Mouse (Mus musculus) left cerebral cortex, adult 8-10 months (tissue): Measurements from ENCODE around the gene Emc7. TPM values are rescaled to one million over a fixed set of nuclear protein-coding genes. Genes with fewer than 3 reads are reported as not detected.
A peak's percentile ranks its signal among the peaks of the same experiment; 100 is the strongest.
"Not testable (repeated sequence)": the region's sequence is repeated elsewhere in the genome, so short reads cannot be mapped to it uniquely, and the experiment has no call there.

Experiments
- DNase-seq, 2 experiments: peaks; one replicate each; pipeline ENCODE4 v3.0.0; 2022; ENCODE audit warnings: low spot score in 2 of 2
- total RNA-seq, 4 experiments: library from RNA; stranded (reverse); gene quantifications; 2 replicates each; pipeline ENCODE4 v1.2.4; 2022

The Emc7 gene
- 10 to 100 TPM; 48.2 to 52.6 (median 50.1) TPM for total RNA-seq

DNA sequence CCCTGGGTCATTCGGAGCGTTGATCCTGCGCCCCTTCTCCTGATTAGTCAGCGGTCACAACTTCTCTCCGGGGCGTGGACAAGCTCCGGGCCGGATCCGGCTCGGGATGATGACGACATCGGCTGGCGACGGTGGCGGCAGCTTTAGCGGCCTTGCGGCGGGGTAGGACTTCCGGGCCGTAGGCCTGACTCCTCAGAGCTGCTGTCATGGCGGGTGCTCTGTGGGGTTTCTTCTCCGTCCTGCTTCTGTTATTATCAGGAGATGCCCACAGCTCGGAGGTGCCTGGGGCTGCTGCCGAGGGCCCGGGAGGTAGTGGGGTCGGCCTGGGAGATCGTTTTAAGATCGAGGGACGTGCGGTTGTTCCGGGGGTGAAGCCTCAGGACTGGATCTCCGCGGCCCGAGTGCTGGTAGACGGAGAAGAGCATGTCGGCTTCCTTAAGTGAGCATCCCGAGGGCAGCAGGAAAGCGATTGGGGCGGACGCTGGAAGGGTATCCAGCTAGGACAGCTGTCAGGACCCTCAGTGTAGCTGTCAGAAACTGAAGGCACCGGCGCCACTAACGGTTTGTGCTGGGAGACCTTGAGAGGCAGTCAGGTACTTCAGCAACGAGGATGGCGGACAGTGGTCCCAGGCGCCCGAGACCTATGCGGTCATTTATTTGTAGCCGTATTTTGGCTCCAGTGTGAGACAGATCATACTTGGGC, at the start of gene Emc7:
Emc7 (plus strand) TSS at position 136 of the 703 bp plus-strand sequence.
- DNase-seq: peak; percentile 91 to 96

DNA sequence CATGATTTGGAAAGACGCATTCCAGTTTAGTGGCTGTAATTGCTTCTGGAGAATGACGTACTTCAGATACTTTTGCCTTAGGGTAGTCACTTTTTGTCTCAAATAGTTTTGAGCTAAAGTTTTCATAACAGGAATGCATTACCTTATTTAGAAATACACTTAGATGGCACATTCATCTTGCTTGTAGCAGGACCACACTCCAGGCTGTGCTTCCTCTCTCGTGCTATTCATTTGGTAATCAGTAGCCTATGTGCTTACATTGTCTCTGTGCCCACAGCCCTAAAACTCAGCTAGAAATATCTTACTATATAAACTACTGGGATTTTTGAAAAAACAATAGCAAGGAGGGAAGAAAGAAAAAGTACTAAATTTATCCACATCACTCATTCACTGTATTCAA, 47.8 kb upstream of the Emc7 start:
- no peak for DNase-seq

DNA sequence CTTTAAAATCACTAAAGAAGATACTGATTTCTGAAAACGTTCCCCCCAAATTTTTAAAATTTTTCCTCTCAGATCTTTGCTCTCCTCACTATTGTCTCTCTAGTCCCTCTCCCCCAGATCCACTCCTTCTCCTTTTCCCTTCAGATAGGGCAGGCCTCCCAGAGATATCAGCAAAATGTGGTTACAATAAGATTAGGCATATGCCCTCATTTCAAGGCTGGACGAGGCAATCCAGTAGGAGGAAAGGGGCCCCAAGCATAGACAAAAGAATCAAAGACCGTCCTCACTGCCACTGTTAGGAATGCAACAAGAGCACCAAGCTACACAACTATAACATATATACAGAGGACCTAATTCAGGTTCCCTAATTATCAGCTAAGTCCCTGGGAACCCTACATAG, 29.5 kb upstream of the Emc7 start:
- no peak for DNase-seq

DNA sequence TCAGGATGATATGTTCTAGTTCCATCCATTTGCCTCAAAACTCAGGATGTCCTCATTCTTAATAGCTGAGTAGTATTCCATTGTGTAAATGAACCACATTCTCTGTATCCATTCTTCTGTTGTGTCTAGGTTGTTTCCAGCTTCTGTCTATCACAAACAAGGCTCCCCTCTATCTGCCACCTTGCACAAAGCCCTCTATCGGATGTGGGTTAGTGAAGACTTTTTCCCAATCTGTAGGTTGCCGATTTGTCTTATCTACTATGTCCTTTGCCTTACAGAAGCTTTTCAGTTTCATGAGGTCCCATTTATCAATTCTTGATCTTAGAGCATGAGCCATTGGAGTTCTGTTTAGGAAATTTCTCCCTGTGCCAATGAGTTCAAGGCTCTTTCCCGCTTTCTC, 26.3 kb upstream of the Emc7 start:
- DNase-seq: not testable (repeated sequence)

DNA sequence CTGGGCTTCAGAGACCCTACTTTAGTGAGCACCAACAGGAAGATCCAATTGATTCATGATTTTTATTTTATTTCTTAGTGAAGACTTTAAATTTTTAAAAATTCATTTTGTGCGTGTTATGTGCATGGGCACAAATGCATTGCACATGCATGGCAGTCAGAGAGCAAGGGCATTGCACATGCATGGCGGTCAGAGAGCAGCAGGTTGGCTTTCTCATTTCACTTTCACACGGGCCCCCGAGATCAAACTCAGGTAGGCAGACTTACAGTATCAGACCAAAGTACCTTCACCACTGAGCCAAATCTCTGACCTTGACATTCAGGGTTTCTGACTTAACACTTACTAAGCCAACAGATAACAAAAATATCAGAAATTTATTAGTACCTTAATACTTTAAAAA, 25.1 kb upstream of the Emc7 start:
- DNase-seq: no peak

DNA sequence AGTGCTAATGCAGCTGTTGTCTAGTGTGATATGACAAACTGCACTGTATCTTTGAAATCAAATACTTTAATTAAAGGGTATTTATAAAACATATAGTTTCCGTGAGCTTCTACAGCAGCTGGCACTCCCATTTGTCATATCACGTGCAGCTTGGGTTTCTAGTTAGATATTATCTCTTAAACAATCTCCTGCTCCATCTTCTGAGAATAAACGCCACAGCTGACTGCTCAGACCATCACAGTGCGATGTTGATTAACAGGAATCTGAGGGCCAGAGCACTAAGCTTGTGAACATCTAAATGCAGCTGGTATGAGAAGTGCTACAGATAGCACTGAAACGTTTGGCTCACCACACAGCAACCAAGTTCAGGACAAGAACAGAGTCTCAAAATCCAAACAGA, 24.4 kb upstream of the Emc7 start:
- no peak for DNase-seq

DNA sequence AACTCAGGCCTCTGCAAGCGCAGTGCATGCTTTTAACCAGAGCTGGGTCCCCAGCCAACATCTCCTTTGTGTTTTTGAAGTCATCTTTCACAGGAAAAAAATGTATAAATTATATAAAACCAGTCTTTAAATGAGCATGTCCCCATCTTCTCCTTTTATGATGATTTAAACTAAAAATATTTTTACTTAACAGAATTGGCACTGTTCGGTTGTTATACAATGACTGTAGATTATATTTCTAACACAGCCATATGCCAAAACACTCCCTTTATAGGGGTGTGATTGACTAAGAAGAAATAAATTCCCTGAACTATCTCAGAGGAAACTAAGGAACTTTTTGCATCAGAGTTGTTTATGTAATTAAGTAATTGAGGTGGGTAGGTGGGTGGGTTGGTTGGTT, 22.3 kb upstream of the Emc7 start:
- no peak for DNase-seq

DNA sequence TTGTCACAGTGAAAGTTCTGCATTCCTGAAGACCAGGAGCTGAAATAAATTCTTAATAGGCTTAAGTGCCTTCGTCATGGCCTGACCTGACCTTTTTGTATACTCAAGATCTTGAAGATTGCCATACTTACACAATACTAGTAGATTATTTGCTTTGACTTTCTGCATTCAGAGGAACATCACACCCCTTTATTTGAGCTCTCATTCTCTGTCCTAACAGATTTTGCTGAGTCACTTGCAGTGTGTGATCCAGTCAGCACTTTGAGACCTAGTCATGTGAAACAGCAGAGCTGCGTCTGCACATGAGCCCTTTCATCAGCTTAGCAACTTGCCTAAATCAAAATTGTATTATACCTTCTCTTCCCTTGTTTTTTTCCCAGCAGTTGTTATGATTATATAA, 21.4 kb upstream of the Emc7 start:
- DNase-seq: no peak

DNA sequence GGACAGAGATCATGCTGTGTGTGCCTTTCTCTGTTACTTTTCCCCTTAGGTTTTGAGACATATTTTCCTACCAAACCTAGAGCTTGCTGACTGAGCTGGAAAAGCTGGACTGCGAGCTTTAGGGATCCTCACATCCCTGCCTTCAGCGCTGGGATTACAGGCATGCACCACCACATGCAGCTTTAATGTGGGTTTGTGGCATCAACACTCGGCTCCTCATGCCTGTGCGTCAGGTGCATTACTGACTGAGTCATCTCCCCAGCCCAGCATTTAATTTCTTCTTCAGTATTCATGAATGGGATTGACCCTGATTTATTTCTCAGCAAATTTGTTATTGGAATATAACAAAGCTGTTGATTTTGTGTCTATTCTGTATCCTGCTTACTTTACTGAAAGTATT, 18.5 kb upstream of the Emc7 start:
- DNase-seq: no peak

DNA sequence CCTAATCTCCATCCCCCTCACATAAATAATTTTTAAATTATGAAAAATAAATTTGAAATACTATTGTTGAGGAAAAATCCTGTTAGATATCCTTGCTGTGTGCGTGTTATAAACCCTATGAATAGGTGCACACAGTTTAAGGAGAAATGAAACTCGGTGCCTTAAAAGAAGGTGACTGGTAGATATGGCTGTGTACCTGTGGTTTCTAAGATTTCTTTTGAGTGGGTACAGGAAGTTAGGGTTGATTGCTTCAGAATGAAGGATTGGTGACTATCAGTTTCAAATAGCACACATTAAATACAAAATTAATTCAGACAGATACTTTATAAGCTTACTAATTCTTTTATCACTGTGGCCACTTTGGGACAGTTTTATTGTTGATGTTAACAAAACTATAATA, 17.2 kb upstream of the Emc7 start:
- no peak for DNase-seq

DNA sequence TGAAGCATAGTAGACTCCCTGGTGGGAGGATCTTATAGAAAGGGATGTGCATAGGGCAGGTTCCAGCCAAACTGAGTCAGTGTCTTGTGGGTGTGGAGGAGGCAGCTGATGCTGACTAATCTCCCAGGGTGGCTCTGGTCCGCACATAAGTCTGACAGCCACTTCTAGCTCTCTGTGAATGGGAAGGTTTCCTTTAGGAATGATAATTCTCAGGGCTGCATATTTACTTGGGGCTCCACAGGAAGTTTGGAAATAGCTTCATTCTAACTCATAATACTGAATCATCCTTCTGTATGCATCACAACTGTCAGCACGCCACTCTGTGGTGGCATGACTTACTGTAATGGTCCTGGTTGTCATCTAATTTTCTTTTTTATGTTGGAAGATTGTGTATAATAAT, 11.3 kb upstream of the Emc7 start:
- peak in 1 of 2 experiments; percentile 66 for DNase-seq

DNA sequence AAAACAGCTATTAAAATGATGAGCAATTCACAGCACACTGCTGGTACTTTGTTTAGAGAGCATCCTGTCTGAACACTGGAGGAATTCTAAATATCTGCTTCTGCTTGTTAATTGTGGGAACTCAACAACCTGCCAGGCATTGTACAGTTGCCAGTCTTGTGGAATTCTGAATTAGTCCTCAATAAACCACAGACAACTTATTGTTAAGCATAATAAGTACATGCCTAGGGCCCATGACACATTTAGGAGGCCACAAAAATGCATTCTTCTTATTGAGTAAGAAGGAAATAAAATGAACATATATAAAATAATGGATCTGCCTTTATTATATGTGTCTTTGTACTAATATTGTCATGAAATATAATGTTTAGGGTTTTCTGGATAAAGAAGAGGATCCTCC, 9.3 kb upstream of the Emc7 start:
- DNase-seq: no peak

DNA sequence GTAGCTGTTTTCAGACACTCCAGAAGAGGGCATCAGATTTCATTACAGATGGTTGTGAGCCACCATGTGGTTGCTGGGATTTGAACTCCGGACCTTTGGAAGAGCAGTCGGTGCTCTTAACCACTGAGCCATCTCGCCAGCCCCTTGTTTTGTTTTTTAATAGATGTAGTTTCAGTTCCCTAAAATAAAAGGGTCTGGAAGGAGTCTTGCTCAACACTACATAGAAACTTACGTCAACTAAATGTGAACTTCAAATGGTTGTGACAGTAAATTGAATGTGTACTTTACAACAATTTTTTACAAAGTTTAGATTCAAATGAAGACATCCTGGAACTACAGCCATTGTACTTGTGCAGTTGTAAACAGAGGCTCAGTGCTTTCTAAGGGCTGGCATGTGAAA, 6.8 kb upstream of the Emc7 start:
- DNase-seq: not testable (repeated sequence)

DNA sequence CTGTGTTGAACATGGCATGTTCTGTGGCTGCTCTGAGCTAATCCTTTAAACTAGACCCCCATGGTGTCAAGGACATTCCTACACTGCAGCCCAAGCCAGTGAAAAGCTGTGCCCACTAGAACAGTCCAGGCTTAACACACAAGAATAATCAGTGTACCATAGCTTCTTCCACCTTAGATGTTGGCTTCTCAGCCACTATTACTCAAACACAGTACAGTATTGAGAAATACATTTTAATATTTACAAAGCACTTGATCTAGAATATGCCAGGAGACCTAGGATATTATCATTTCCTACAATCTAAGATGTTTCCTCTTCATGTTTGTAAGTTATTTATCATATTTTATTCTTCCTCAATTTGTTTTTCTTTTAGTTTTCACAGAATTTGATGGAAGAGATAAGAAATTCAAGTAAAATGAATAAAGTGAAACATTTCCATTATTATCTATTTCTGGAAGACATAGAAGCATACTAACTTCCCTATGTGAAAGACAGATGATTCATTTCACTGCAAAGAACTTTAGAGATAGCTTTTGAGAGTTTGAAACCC, 6.2 kb upstream of the Emc7 start:
- no peak for DNase-seq

DNA sequence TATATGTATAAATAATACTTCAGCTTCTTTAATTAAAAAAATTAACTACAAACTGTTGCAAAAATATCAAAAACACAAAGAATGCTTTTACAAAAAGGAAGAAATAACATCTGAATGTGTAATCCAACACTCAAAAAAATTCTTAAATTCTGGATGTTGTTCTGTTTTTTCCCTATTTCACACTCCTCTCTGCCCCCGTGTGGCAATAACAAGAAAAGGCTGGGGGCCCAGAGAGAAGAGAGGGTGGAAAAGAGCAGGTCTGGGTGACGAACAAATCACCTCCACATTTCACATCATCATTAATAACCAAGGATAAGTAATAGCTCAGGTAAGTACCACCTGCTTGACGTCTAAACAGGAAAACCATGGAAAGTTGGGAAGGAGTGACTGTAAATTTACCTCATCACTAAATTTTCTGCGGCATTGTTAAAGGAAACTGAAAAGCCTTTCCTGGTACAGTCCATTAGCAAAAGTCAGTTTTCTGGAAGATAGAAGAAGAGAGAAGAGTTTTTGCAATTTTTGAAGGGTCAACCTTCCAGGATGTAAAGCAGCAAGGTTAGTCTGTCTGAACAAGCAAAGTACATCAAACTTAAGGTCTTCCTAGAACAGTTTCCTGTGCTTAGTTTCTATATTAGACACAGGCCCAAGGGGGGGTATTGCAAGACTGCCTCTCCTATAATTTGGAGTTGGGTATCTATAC, 5.0 kb upstream of the Emc7 start:
- DNase-seq: no peak

DNA sequence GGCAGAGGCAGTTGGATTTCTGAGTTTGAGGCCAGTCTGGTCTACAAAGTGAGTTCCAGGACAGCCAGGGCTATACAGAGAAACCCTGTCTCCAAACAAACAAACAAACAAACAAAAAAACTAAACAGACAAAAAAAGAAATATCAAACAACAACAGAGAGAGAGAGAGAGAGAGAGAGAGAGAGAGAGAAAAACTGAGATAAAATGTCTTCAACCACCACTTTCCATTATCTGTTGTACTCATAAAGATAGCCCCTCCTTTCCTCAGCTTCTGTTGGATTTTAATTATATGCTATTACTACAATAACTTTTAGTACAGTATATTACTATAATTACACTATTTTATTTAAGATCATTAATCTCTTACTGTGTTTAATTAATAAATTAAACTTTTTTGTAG, 2.3 kb upstream of the Emc7 start:
- not testable (repeated sequence) for DNase-seq

DNA sequence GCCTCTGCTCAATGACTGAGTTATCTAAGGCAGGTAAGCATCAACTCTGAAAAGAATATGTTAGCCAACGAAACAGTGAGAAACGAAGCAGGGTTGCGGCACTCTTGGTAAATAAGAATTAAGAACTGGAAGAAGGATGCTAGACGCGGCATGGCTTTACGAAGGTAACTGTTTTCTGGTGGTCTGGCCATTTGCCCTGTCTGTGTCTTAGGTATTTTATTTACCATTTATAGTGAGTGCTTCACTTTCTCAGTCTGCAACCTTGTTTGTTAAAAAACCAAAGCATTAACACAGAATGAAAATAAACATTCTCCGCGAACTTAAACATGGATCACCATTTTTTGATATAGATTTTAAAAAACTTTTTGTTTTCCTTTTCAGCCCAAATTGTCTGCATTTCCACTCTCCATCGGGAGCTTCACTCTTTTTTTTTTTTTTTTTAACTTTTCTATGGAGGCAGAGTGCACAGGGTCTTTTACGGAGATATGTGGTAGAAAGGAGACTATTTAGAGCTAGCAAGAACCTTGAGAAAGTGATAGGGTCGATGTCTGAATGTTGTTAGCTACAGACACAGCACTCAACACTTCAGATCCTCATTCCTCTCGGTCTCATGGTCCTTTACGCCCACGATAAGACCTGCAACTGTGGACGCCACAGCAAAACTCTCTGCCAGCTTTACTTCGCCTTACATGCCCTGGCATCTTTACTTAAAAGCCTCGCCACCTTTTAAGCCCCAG, 504 bp upstream of the Emc7 start:
- no peak for DNase-seq

DNA sequence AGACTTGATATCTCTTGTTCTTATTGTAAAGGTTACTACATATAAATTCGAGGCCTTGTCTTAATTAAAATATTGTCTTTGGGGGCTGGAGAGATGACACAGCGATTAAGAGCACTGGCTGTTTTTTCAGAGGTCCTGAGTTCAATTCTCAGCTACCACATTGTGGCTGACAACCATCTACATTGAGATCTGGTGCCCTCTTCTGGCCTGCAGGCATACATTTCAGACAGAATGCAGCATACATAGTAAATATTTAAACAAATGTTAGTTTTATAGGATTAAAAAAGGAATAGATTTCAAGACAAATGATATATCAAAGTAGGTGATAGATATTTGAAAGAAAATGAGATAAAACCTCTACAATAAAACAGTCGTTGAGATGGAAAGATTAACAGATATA, 5.8 kb downstream of the Emc7 start:
- no peak for DNase-seq

DNA sequence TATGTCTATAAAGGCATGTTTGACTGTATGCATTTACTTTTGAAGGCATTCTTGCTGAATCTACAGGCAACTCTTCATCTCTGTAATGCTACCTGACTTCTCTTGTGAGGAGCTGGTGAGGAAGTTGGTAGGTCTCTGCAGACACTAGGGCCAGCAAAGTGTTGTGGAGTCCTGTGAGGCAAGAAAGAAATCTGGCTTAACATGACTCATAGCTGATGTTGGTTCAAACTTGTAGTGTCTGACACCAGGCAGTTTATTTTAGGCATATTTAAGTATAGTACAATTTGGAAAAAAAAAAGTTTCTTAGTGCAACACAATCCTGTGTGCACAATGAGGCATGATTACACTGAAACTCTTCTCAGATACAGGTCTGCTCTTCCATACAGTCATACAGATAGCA, 14.7 kb downstream of the Emc7 start:
- no peak for DNase-seq

DNA sequence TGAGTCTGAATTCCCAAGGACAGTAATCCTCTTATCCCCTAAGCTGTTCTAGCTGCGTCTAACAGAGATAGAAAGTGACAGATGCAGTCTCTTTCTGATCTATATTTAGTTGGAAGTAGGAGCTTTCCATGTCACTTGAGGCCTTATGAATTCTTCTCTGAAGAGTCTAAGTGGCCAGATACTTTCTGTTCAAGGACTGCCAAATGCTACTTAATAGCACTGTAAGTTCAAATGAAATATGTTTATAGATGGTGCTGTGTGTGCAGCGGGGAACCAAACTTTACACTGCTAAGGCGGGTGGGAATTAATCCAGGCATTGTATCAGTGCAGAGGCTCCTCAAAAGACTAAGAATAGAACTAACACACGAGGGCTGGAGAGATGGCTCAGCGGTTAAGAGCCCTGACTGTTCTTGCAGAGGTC, 16.2 kb downstream of the Emc7 start:
- no peak for DNase-seq

DNA sequence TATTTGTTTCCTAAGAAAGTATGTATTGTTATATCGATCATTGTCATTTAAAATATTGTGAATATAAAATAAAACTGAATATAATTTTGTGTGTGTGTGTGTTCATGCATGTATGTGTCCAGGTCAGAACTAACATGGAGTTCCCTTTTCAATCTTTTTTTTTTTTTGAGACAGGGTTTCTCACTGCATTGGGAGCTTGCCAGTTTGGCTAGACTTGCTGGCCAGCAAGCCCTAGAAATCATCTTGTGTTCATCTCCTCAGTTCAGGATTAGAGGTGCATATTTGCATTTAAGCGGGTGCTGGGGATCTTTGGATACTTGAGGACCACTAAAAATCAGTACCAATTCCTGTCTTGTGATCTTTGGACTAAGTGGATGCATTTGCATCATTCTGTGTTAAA, 17.3 kb downstream of the Emc7 start:
- DNase-seq: no peak

DNA sequence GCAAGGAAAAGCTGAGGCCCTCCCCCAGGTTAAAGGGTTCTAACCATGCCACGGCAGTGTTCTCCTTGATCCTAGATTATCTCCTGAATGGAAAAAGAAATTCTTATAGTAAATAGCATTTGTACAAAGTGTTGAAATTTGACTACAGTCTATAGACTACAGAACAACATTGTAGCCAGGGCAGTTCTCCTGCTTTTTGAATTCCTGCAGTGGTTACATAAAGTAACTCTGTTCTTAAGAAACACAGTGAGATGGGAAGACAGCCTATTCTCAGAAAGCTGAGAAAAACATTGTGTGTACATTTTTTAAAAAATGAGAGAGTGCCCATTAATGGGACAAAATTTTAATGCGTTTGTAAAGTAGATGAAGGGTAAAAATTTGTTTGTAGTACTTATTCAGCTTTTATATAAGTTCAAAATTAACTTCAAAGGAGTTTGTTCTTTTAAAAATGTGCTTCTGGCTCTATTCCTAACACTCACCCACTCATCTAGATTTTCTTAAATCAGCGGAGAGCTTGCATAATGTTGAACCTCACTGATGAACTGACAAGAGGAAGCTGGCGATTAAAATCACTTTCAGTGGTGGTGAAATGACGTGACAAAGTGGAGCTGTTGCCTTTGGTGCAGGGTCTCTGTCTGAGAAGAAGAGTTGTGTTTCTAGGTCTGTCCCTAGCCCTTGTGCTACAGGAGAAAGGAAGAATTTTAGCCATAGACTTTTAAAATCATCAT, 20.4 kb downstream of the Emc7 start:
- DNase-seq: no peak
